Mouse (Mus musculus) stomach, embryonic 14.5 days (tissue): ENCODE results near the gene Slx1b. TPM values are rescaled to one million over a fixed set of nuclear protein-coding genes. Genes with fewer than 3 reads are reported as not detected.
"Not testable (repeated sequence)": the region's sequence is repeated elsewhere in the genome, so short reads cannot be mapped to it uniquely, and the experiment has no call there.

ENCODE experiments used
- ATAC-seq: fragments of 200-750 bp; cut with Nextera tagmentation; 2 replicates; pipeline ENCODE4 v1.8.0; 2017; ENCODE audit warnings: low read depth, moderate TSS enrichment; ENCODE audit not compliant: insufficient number of reproducible peaks, insufficient read depth, low FRiP score
- H3K27ac ChIP-seq: fragments of 300-500 bp; sonication (generic); 2 replicates; pipeline ENCODE4 v1.5.1; 2014; ENCODE audit warnings: mild to moderate bottlenecking, low read length, moderate library complexity, mixed read lengths
- H3K27me3 ChIP-seq: fragments of 300-500 bp; sonication (generic); 2 replicates; pipeline ENCODE4 v1.6.1; 2014; ENCODE audit warnings: low read length, control low read depth, mixed read lengths; ENCODE audit not compliant: control insufficient read depth, insufficient read depth
- H3K36me3 ChIP-seq: fragments of 300-500 bp; sonication (generic); 2 replicates; pipeline ENCODE4 v1.6.1; 2014; ENCODE audit warnings: mild to moderate bottlenecking, control low read depth, low read length, moderate library complexity, mixed read lengths; ENCODE audit not compliant: control insufficient read depth, insufficient read depth
- H3K4me1 ChIP-seq: fragments of 300-500 bp; sonication (generic); 2 replicates; pipeline ENCODE4 v1.6.1; 2014; ENCODE audit warnings: low read length, control low read depth, mixed read lengths; ENCODE audit not compliant: control insufficient read depth, insufficient read depth
- H3K4me2 ChIP-seq: fragments of 300-500 bp; sonication (generic); replicated peaks from 2 replicates; pipeline ENCODE4 v1.6.1; 2014; ENCODE audit warnings: low read depth, low read length, control low read depth
- H3K4me3 ChIP-seq: fragments of 300-500 bp; sonication (generic); 2 replicates; pipeline ENCODE4 v1.5.1; 2014; ENCODE audit warnings: low read depth, low read length, control low read depth
- H3K9ac ChIP-seq: fragments of 300-500 bp; sonication (generic); replicated peaks from 2 replicates; pipeline ENCODE4 v1.6.1; 2014; ENCODE audit warnings: low read depth, mild to moderate bottlenecking, control low read depth, low read length, moderate library complexity, mixed read lengths
- H3K9me3 ChIP-seq: fragments of 300-500 bp; sonication (generic); 2 replicates; pipeline ENCODE4 v1.6.1; 2016; ENCODE audit warnings: low read depth, low read length, control low read depth; ENCODE audit not compliant: control insufficient read depth
- WGBS: fragments of 180-500 bp; shearing (Covaris S2); extraction: QIAGEN DNeasy Blood & Tissue Kit; methylation state at CpG from one replicate; pipeline ENCODE4 v1.1.7; 2014; 5-methylcytosine and 5-hydroxymethylcytosine counted together
- polyA plus RNA-seq: library from polyadenylated mRNA; unstranded; fragments of >200 nt; fragmentation: Nextera tagmentation; extraction: Ambion mirVana; gene quantifications from 2 replicates; pipeline ENCODE4 v1.2.1, GENCODE M21; 2014

Slx1b gene
- polyA plus RNA-seq, 1 experiment from 2014 or later, result 8.4 TPM

DNA sequence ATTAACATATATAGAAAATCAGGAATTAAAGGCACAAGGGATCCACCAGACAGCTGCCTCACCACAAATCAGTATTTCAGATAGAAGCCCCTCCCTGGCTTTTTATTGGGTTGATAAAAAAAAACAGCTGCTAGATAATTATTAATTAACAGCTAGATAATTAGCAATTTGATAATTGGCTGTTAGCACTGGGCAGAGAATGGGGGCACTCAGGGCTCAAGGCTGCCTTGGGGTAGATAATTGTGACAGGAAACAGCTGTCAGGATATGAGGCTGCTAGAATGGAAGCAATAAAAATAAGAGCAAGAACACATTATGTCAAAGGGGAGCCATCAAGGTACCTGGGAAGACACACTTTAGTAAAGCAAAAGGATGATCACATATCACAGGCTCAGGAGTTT lies 50.7 kb downstream of the Slx1b start:
- ATAC-seq, result no peak
- Histone ChIP-seq H3K9me3 (no peaks in the 10 kb centered on the region), H3K27ac (no peak overlapping the region), H3K9ac (no peak overlapping the region), H3K4me3 (no peak overlapping the region), H3K4me2 (no peak overlapping the region), H3K36me3 (no peaks in the 10 kb centered on the region), H3K4me1 (0 out of 2 replicates have a peak, but pooled peaks cover 2% of the 10 kb centered on the region), H3K27me3 (no peaks in the 10 kb centered on the region)

DNA sequence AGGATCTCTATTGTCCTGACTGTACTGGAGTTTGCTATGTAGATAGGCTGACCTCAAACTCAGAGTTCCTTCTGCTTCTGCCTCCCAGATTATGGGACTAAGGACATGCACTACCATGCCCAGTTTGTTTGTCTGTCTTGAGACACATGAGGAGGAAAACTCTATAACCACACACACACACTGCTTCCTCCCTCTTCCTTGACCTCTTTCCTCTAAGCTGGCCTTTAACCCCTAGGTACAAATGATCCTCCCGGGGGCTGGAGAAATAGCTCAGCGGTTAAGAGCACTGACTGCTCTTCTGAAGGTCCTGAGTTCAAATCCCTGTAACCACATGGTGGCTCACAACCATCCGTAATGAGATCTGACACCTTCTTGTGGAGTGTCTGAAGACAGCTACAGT lies 51.2 kb downstream of the Slx1b start:
- Histone ChIP-seq H3K9me3 (no peaks in the 10 kb centered on the region), H3K27me3 (no peaks in the 10 kb centered on the region)
- WGBS, result 65% methylated on average over 3 of the region's 3 CpGs

DNA sequence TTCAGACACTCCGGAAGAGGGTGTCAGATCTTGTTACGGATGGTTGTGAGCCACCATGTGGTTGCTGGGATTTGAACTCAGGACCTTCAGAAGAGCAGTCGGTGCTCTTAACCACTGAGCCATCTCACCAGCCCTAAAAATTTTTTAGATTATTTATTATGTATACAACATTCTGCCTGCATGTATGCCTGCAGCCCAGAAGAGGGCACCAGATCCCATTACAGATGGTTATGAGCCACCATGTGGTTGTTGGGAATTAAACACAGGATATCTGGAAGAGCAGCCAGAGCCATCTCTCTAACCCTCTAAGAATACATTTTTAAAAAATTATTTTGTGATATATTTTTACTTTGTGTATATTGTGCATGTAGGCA lies 52.4 kb downstream of the Slx1b start:
- not testable (repeated sequence) for H3K27me3 ChIP-seq, H3K9me3 ChIP-seq, H3K9ac ChIP-seq, H3K4me2 ChIP-seq, ATAC-seq, H3K4me1 ChIP-seq, H3K36me3 ChIP-seq, H3K4me3 ChIP-seq, H3K27ac ChIP-seq
- 53% methylated on average over 2 of the region's 3 CpGs for WGBS

More for the DNA sequence above, 51.2 kb downstream of the Slx1b start:
- no peak for ATAC-seq
- H3K4me1 ChIP-seq, result no peaks in the 10 kb centered on the region
- H3K27ac ChIP-seq, result no peak overlapping the region
- no peak overlapping the region for H3K4me3 ChIP-seq
- H3K4me2 ChIP-seq, result no peak overlapping the region
- H3K36me3 ChIP-seq, result no peaks in the 10 kb centered on the region
- no peak overlapping the region for H3K9ac ChIP-seq

DNA sequence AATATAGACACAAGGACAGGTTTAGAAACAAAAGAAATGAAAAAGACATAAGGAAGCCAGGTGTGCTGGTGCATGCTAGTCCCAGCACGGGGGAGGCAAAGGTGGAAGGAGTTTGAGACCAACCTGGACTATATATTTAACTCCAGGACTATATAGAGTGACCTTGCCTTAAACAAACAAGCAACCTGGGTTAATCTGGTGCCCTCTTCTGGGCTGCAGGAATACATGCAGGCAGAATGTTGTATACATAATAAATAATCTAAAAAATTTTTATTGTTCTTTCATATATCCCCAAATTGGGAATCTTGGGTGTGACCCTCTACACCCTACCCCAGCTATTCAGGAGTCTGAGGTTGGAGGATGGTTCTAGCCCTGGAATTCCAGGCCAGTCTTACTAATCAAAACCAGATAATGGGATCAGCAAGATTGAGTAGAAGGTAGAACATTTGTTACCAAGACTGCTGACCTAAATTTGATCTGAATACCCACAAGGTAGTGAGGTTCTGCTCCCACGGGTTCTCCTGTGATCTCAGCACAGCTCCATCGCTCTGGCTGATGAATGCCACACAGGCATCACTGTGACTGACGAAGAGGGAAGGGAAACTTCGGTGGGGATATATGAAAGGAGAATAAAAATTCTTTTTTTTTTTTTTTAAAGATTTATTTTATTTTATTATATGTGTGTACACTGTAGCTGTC lies 52.9 kb downstream of the Slx1b start:
- Histone ChIP-seq H3K4me2 (no peak overlapping the region), H3K9me3 (no peaks in the 10 kb centered on the region), H3K4me3 (no peak overlapping the region), H3K36me3 (no peaks in the 10 kb centered on the region), H3K27ac (no peak overlapping the region), H3K9ac (no peak overlapping the region), H3K4me1 (no peaks in the 10 kb centered on the region), H3K27me3 (no peaks in the 10 kb centered on the region)
- WGBS, result 65% methylated on average over 5 of the region's 5 CpGs
- no peak for ATAC-seq

Other genes with a start within 250 kb of the Slx1b start
- gene Atp2a1, start 232.7 kb downstream of the Slx1b start, polyA plus RNA-seq, result 0.07 TPM in 1 of 2 replicates, not detected in the other
- 39.4 and 42.2 TPM in 2 replicates for gene Sh2b1, start 220.4 kb downstream of the Slx1b start, polyA plus RNA-seq
- 134 and 144 TPM in 2 replicates for gene Tufm, start 208.4 kb downstream of the Slx1b start, polyA plus RNA-seq
- gene Atxn2l, start 192.3 kb downstream of the Slx1b start, polyA plus RNA-seq, result 45.6 and 52.1 TPM in 2 replicates
- 163 and 172 TPM in 2 replicates for gene Eif3c, start 129.4 kb downstream of the Slx1b start, polyA plus RNA-seq
- 0.20 and 0.43 TPM in 2 replicates for gene Apobr, start 110.8 kb downstream of the Slx1b start, polyA plus RNA-seq
- gene Cln3, start 110.0 kb downstream of the Slx1b start, polyA plus RNA-seq, result 27.2 and 30.2 TPM in 2 replicates
- not detected in 2 replicates for gene Il27, start 100.8 kb downstream of the Slx1b start, polyA plus RNA-seq
- gene Nupr1, start 64.9 kb downstream of the Slx1b start, polyA plus RNA-seq, result 7.0 and 21.7 TPM in 2 replicates
- gene Sgf29, start 46.5 kb downstream of the Slx1b start, polyA plus RNA-seq, result 61.2 and 67.4 TPM in 2 replicates
- 5.8 and 7.0 TPM in 2 replicates for gene Sult1a1, start 19.4 kb downstream of the Slx1b start, polyA plus RNA-seq
- gene Bola2, start 383 bp downstream of the Slx1b start, polyA plus RNA-seq, result 118 and 127 TPM in 2 replicates
- 28.6 and 29.5 TPM in 2 replicates for gene Coro1a, start 12.0 kb upstream of the Slx1b start, polyA plus RNA-seq
- 98.4 and 105 TPM in 2 replicates for gene Mapk3, start 63.8 kb upstream of the Slx1b start, polyA plus RNA-seq
- gene Gdpd3, start 70.5 kb upstream of the Slx1b start, polyA plus RNA-seq, result 1.6 and 2.8 TPM in 2 replicates
- gene Ypel3, start 81.2 kb upstream of the Slx1b start, polyA plus RNA-seq, result 103 and 116 TPM in 2 replicates
- gene Tbx6, start 85.7 kb upstream of the Slx1b start, polyA plus RNA-seq, result 0.56 and 0.95 TPM in 2 replicates
- gene Ppp4c, start 96.7 kb upstream of the Slx1b start, polyA plus RNA-seq, result 239 and 258 TPM in 2 replicates
- 1.1 and 1.8 TPM in 2 replicates for gene Fam57b, start 101.9 kb upstream of the Slx1b start, polyA plus RNA-seq
- not detected in 2 replicates for gene 4930451I11Rik, start 135.9 kb upstream of the Slx1b start, polyA plus RNA-seq
- 0.75 and 2.0 TPM in 2 replicates for gene Doc2a, start 151.6 kb upstream of the Slx1b start, polyA plus RNA-seq
- 20.2 and 21.2 TPM in 2 replicates for gene Hirip3, start 166.2 kb upstream of the Slx1b start, polyA plus RNA-seq
- gene Ino80e, start 166.6 kb upstream of the Slx1b start, polyA plus RNA-seq, result 78.2 and 80.3 TPM in 2 replicates
- 28.0 and 30.2 TPM in 2 replicates for gene Taok2, start 188.9 kb upstream of the Slx1b start, polyA plus RNA-seq
- 29.5 and 33.4 TPM in 2 replicates for gene Tmem219, start 227.1 kb upstream of the Slx1b start, polyA plus RNA-seq
- 14.7 and 16.1 TPM in 2 replicates for gene Kctd13, start 233.1 kb upstream of the Slx1b start, polyA plus RNA-seq